In genomic region chr1:152089526-152089925, GRCm38 (mm10) we compare ENCODE assay signal across 8 mouse cellular contexts. TPM values are rescaled to one million over a fixed set of nuclear protein-coding genes. Genes with fewer than 3 reads are reported as not detected.
DNase-seq lines count a peak whose midpoint lies in the region; ATAC-seq lines count a peak whose summit lies in the region.

No protein-coding gene starts in this region.

- DNase-seq in CD8-positive naive resting alpha-beta T cell, adult 2 months (ENCODE audit: low read depth in 2 of 2, low spot score in 2 of 2), result peak; percentile 44 to 51
- DNase-seq in adrenal gland, adult 2 months, result peak; percentile 64
- DNase-seq in forebrain, embryonic 11.5 days (ENCODE audit: low spot score), result peak; percentile 79
- peak; percentile 48 for DNase-seq in heart, postnatal 4 days
- DNase-seq in layer of hippocampus, postnatal 36 days, result peak; percentile 44 to 49
- peak; percentile 32 for DNase-seq in lung, postnatal 14 days
- peak; percentile 67 for DNase-seq in right cerebral cortex, adult 18-20 months

- 0% methylated on average over 25 of the region's 25 CpGs for WGBS in forebrain, embryonic 11.5 days

- peak overlapping the region; percentile 86 for H3K4me3 ChIP-seq in forebrain, embryonic 11.5 days (ENCODE audit: low read depth, low read length)

- peaks cover 16% of the 10 kb centered on the region for H3K4me1 ChIP-seq in forebrain, embryonic 11.5 days (replicated peaks; ENCODE audit: control insufficient read depth, insufficient read depth, low read length)

- H3K36me3 ChIP-seq in forebrain, embryonic 11.5 days (ENCODE audit: control insufficient read depth, insufficient read depth, low read length), result no peaks in the 10 kb centered on the region

- peak overlapping the region; percentile 85 for H3K27ac ChIP-seq in forebrain, embryonic 11.5 days (ENCODE audit: low read depth, low read length)

- H3K4me2 ChIP-seq in forebrain, embryonic 11.5 days (ENCODE audit: low read depth, low read length, severe bottlenecking), result peak overlapping the region; percentile 84

- H3K9ac ChIP-seq in forebrain, embryonic 11.5 days (ENCODE audit: low read length), result peak overlapping the region; percentile 91

- ATAC-seq in forebrain, embryonic 11.5 days (replicated peaks; ENCODE audit: low FRiP score), result peak; percentile 40
- no peak for ATAC-seq in erythroid progenitor cell, adult 5-6 weeks (replicated peaks; ENCODE audit: low FRiP score, poor library complexity, severe bottlenecking)

- no peaks in the 10 kb centered on the region for H3K27me3 ChIP-seq in forebrain, embryonic 11.5 days (ENCODE audit: control insufficient read depth, insufficient read depth, low read length)

- no peaks in the 10 kb centered on the region for H3K9me3 ChIP-seq in forebrain, embryonic 11.5 days (ENCODE audit: control insufficient read depth, low read length)

RNA-seq across cellular contexts. Expression of gene 1700025G04Rik, which starts 0.4 kb away (rescaled TPM):
- 10 to 100 TPM; 53.7 to 66.1 TPM for total RNA-seq in adrenal gland, adult 2 months (2021)
- polyA plus RNA-seq in adrenal gland, adult 2 months (2012; rRNA removed), result 2.6 and 3.0 TPM in 2 replicates
- 25.6 and 28.7 TPM in 2 replicates for polyA plus RNA-seq in forebrain, embryonic 11.5 days (2014; fragmentation: Nextera tagmentation; extraction: Ambion mirVana)
- 10 to 100 TPM; 62.8 to 67.7 TPM for total RNA-seq in heart, postnatal 4 days (2021)
- total RNA-seq in layer of hippocampus, postnatal 36 days (2021), result 10 to 100 TPM; 78.1 to 78.9 TPM
- 0.72 and 28.5 TPM in 2 replicates for total RNA-seq in erythroid progenitor cell, adult 5-6 weeks (2015; ENCODE audit: low replicate concordance)
- total RNA-seq in erythroid progenitor cell, adult 5-6 weeks (2017; ENCODE audit: low replicate concordance), result 0.13 TPM in 1 of 2 replicates, not detected in the other
